Mouse (Mus musculus) E14TG2a.4 (cell line): Measurements from ENCODE around the gene Ttll5.

Experiments used
- H3K27me3 ChIP-seq: 2 replicates; pipeline ENCODE4 v1.6.1; 2014; ENCODE audit warnings: low read length, control low read depth; ENCODE audit not compliant: insufficient read depth
- H3K36me3 ChIP-seq: 2 replicates; pipeline ENCODE4 v1.6.1; 2014; ENCODE audit warnings: low read length, control low read depth; ENCODE audit not compliant: insufficient read depth
- H3K4me1 ChIP-seq: replicated peaks from 2 replicates; pipeline ENCODE4 v1.6.1; 2014; ENCODE audit warnings: low read depth, low read length, control low read depth
- H3K4me3 ChIP-seq: replicated peaks from 2 replicates; pipeline ENCODE4 v1.5.1; 2014; ENCODE audit warnings: mild to moderate bottlenecking, low read length
- H3K9me3 ChIP-seq: 2 replicates; pipeline ENCODE4 v1.6.1; 2014; ENCODE audit warnings: low read length, control low read depth
- CTCF ChIP-seq: conservative IDR thresholded peaks from 2 replicates; pipeline ENCODE4 v1.5.1; 2014; ENCODE audit warnings: low read length
- NANOG ChIP-seq: IDR thresholded peaks from 2 replicates; pipeline ENCODE4 v1.6.1; 2014; ENCODE audit warnings: borderline replicate concordance, low read length, mixed read lengths
- POU5F1 ChIP-seq: IDR thresholded peaks from 2 replicates; pipeline ENCODE4 v1.6.1; 2014; ENCODE audit warnings: low read length, borderline replicate concordance

Ttll5 gene

DNA sequence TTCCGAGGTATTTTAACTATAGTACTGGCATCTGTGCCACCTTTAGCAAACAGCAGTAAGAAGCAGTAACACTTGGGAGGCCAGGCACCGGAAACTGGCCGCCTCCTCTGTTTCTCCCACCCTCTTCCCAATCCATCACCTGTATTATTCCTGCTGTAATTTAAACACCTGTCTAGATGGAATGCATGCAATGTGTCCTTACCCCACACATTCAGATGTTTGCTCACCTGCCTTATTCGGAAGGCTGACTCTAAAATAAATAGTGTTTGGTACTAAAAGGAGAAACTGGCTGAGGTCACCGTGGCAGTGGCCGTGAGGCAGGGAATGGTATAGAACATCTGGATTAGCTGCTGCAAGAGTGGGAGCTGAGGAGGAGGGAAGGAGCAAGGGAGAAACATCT is 125.9 kb downstream of the Ttll5 start:
- 0 out of 2 replicates have a peak, but pooled peaks cover 9% of the 10 kb centered on the region for H3K36me3 ChIP-seq
- H3K9me3 ChIP-seq: no peaks in the 10 kb centered on the region
- no peak overlapping the region for H3K4me3 ChIP-seq
- no peak for TF ChIP-seq NANOG
- TF ChIP-seq CTCF: no peak
- no peak for TF ChIP-seq POU5F1
- H3K4me1 ChIP-seq: peaks cover 28% of the 10 kb centered on the region
- no peaks in the 10 kb centered on the region for H3K27me3 ChIP-seq

DNA sequence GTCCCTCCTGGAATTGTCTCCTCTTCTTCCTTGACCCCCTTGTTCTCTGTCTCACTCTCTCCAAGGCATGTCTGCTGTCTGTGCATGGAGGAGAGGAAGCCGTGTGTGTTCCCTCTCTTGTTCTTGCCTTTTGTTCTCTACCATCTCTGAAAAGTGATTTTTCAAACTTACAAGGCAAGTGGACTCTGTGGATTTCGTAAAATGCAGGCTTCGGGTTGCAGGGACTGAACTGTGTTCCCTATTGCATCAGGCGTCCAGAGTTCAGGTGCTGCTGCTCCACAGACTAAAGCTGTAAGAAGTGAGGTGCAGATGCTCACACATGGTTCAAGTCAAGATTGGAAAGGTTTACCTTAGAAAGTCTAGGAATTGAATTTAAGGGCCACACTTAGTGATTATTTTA is 126.6 kb downstream of the Ttll5 start:
- Histone ChIP-seq H3K4me3 (no peak overlapping the region), H3K4me1 (peaks cover 32% of the 10 kb centered on the region), H3K36me3 (0 out of 2 replicates have a peak, but pooled peaks cover 5% of the 10 kb centered on the region), H3K9me3 (no peaks in the 10 kb centered on the region), H3K27me3 (no peaks in the 10 kb centered on the region)
- TF ChIP-seq CTCF (no peak), POU5F1 (no peak), NANOG (no peak)

DNA sequence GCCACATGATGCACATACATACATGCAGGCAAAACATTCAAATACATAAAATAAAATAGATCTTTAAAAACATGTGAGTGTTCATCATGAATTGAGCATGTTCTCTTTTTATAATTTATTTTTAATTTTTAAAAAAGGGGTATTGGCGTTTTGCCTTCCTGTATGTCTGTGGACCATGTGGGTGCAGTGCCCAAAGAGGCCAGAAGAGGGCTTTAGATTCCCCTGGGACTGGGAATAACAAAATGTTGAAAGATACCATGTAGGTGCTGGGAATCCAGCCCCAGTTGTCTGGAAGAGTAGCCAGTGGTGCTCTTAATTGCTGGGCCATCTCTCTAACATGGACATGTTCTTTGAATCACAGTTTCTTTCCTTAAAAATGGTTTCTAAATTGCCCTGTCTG is 127.4 kb downstream of the Ttll5 start:
- Histone ChIP-seq H3K9me3 (no peaks in the 10 kb centered on the region), H3K27me3 (no peaks in the 10 kb centered on the region), H3K4me1 (peaks cover 32% of the 10 kb centered on the region), H3K36me3 (0 out of 2 replicates have a peak, but pooled peaks cover 13% of the 10 kb centered on the region), H3K4me3 (no peak overlapping the region)
- no peak for TF ChIP-seq NANOG
- TF ChIP-seq CTCF: peak; percentile 65

DNA sequence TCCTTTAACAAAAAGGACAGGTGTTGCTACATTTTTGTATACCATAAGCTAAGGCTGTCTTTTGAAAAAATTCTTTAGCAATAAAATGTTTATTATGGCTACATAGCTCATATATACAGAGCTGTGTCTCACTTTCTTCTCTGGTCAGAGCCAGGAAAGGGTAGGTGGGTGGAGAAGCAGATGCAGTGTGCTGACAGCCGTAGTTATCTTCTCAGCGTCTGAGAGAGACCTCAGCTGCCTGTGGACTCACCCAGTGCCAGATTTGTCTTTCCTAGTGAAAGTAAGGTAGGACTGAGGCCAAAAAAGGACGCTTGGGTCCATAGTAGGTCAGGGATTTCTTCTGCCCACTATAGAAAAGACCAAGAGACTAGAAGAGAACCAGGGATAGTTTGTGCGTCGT is 127.9 kb downstream of the Ttll5 start:
- peaks cover 32% of the 10 kb centered on the region for H3K4me1 ChIP-seq
- H3K4me3 ChIP-seq: no peak overlapping the region

DNA sequence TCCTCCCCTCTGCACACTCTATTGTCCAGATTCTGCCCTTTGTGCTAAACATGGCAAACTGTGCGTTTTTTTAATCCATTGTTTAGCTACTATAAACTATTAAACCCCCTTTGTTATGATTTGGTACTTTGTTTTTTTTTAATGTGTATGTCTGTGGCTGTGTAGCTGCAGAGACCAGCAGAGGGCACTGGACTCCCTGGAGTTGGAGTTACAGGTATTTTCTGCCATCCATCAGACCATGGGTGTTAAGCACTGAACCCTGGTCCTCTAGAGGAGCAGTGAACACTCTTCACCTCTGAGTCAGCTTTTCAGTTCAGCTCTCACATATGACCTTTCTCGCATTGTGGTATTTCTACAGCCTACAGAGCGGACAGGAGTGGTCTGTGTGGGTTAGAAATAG is 129.7 kb downstream of the Ttll5 start:
- H3K27me3 ChIP-seq: no peaks in the 10 kb centered on the region
- no peaks in the 10 kb centered on the region for H3K9me3 ChIP-seq
- peaks cover 29% of the 10 kb centered on the region for H3K4me1 ChIP-seq
- H3K4me3 ChIP-seq: no peak overlapping the region
- TF ChIP-seq CTCF (peak; percentile 43), POU5F1 (no peak)
- H3K36me3 ChIP-seq: peaks cover 14% of the 10 kb centered on the region; the same call in 1 of the 2 replicates

More for the DNA sequence above, 127.9 kb downstream of the Ttll5 start:
- Histone ChIP-seq H3K36me3 (0 out of 2 replicates have a peak, but pooled peaks cover 14% of the 10 kb centered on the region), H3K27me3 (no peaks in the 10 kb centered on the region), H3K9me3 (no peaks in the 10 kb centered on the region)
- TF ChIP-seq CTCF (no peak), POU5F1 (no peak), NANOG (no peak)

DNA sequence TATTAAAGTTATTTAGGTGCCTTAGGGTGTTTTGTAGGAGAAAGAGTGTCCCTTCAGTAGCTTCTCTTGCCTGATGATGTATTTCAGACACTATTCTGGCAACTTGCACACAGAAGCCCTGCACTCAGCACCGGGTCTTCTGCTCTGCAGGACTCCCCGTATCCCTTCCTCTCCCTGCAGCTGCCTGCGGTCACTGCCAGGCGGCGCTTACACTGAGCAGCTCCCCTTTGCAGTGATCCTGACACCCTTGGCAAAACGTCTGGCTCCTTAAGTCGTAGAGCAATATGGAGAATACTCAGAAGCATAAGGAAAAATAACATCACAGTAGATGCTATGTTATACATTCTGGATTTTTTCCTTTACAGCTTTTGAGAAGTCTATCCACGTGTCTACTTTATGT is 130.6 kb downstream of the Ttll5 start:
- TF ChIP-seq POU5F1 (no peak), NANOG (no peak), CTCF (no peak)
- Histone ChIP-seq H3K27me3 (no peaks in the 10 kb centered on the region), H3K4me1 (peaks cover 24% of the 10 kb centered on the region), H3K4me3 (no peak overlapping the region), H3K36me3 (peaks cover 14% of the 10 kb centered on the region; the same call in 1 of the 2 replicates), H3K9me3 (no peaks in the 10 kb centered on the region)

DNA sequence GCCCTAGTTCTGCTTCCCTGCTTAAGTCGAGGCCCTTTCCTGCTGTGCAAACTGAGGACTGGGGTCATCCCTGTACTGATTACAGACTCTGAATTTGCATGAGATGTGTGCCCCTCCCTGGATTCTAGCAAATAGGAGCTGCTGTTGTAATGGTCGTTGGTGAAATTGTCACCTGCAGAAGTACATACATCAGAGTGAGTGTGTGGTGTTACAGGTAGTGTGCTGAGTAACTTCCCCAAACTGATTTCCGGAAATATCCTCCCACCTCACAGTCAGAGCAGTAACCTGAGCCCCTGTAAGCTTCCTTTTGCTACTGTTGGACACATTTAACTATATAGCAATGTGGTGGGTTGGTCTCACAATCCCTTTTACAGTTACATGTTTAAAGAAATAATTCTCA is 131.2 kb downstream of the Ttll5 start:
- Histone ChIP-seq H3K4me1 (peaks cover 24% of the 10 kb centered on the region), H3K4me3 (no peak overlapping the region), H3K9me3 (no peaks in the 10 kb centered on the region), H3K36me3 (peaks cover 14% of the 10 kb centered on the region; the same call in 1 of the 2 replicates), H3K27me3 (no peaks in the 10 kb centered on the region)
- TF ChIP-seq CTCF (no peak), POU5F1 (no peak), NANOG (no peak)

DNA sequence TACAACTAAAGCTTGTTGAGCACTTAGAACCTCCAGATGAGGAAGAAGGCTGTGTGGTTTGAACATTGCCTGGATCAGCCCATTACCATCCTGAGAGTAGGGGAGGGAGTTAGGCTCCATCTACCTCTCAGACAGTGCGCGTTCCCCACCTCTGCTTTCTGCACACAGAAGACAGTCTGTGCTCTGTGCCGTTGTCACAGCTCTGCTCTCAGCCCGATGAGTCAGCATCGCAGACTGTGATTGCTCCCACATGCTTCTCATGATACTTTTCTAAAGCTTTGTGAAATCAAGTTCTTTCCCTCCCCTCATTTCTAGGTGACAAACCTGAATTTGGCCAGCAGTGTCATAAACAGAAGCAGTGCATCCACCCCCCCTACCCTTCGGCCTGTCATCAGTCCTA is 131.8 kb downstream of the Ttll5 start:
- H3K36me3 ChIP-seq: peaks cover 12% of the 10 kb centered on the region; the same call in 1 of the 2 replicates
- no peaks in the 10 kb centered on the region for H3K27me3 ChIP-seq
- no peaks in the 10 kb centered on the region for H3K9me3 ChIP-seq
- H3K4me1 ChIP-seq: peaks cover 24% of the 10 kb centered on the region
- TF ChIP-seq NANOG (no peak), CTCF (no peak), POU5F1 (no peak)
- H3K4me3 ChIP-seq: no peak overlapping the region

DNA sequence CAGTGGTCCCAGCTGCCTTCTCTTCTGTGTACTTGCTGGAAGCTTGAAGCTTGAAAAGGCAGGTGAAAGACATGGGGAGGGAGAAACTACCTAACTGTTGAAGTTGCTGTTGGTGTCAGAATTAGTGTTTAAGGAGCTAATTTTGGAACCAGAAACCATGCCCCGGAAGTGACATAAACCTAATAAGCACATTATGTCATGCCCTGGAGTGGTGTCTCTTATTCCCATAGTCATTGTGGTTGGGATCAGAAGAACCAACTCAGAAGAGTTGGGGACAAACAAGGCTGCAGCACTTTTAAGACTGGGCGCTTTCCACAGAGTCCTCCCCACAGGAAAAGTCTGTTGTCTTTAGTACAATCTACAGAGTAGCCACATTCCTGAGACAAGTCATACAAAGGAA is 134.0 kb downstream of the Ttll5 start:
- peaks cover 27% of the 10 kb centered on the region for H3K4me1 ChIP-seq
- no peak for TF ChIP-seq CTCF
- no peak for TF ChIP-seq POU5F1
- no peak for TF ChIP-seq NANOG
- H3K36me3 ChIP-seq: peaks cover 9% of the 10 kb centered on the region; the same call in 1 of the 2 replicates
- no peaks in the 10 kb centered on the region for H3K27me3 ChIP-seq
- H3K9me3 ChIP-seq: no peaks in the 10 kb centered on the region
- no peak overlapping the region for H3K4me3 ChIP-seq
